Mouse (Mus musculus) MEL (cell line): ENCODE measurements around the gene Dpf2. TPM values are rescaled to one million over a fixed set of nuclear protein-coding genes. Genes with fewer than 3 reads are reported as not detected.

Source experiments
- DNase-seq: peaks from one replicate; pipeline ENCODE4 v3.0.0; 2011; ENCODE audit warnings: low read depth, low spot score
- H3K27ac ChIP-seq: 2 replicates; pipeline ENCODE4 v1.5.1; 2012; ENCODE audit warnings: low read depth, mild to moderate bottlenecking, control low read depth, low read length, moderate library complexity; ENCODE audit not compliant: control insufficient read depth
- H3K27me3 ChIP-seq, 2 experiments: fragments of 150-350 bp in 1 of 2; sonication (generic) in 1 of 2; 2 replicates each; pipeline ENCODE4 v1.6.1; 2012; ENCODE audit warnings: low read length in 2 of 2, mild to moderate bottlenecking in 2 of 2, improper control_type of control experiment in 1 of 2, moderate library complexity in 1 of 2; ENCODE audit not compliant: insufficient read depth in 2 of 2, control insufficient read depth in 1 of 2
- H3K36me3 ChIP-seq, 2 experiments: 2 replicates each; pipeline ENCODE4 v1.6.1; 2012 to 2014; ENCODE audit warnings: low read length in 2 of 2, improper control_type of control experiment in 1 of 2, inconsistent platforms in 1 of 2, mild to moderate bottlenecking in 1 of 2; ENCODE audit not compliant: insufficient read depth in 2 of 2, control insufficient read depth in 1 of 2
- H3K4me1 ChIP-seq, 2 experiments: fragments of 150-350 bp in 1 of 2; sonication (generic) in 1 of 2; 2 replicates each; pipeline ENCODE4 v1.6.1; 2012; ENCODE audit warnings: low read length in 2 of 2, improper control_type of control experiment in 1 of 2, mild to moderate bottlenecking in 1 of 2; ENCODE audit not compliant: insufficient read depth in 2 of 2, control insufficient read depth in 1 of 2
- H3K4me3 ChIP-seq, 2 experiments: fragments of 150-350 bp in 1 of 2; sonication (generic) in 1 of 2; 2 replicates each; pipeline ENCODE4 v1.5.1; 2012; ENCODE audit warnings: low read depth in 2 of 2, low read length in 2 of 2, mild to moderate bottlenecking in 2 of 2, moderate library complexity in 2 of 2, control low read depth in 1 of 2, improper control_type of control experiment in 1 of 2; ENCODE audit not compliant: control insufficient read depth in 1 of 2, insufficient read depth in 1 of 2
- H3K79me2 ChIP-seq: 2 replicates; pipeline ENCODE4 v1.6.1; 2012; ENCODE audit warnings: mild to moderate bottlenecking, low read length, moderate library complexity; ENCODE audit not compliant: control insufficient read depth, poor library complexity, insufficient read depth
- H3K9ac ChIP-seq: 2 replicates; pipeline ENCODE4 v1.6.1; 2012; ENCODE audit warnings: low read depth, mild to moderate bottlenecking, control low read depth, low read length, moderate library complexity; ENCODE audit not compliant: control insufficient read depth, poor library complexity, severe bottlenecking
- H3K9me3 ChIP-seq: fragments of 150-350 bp; sonication (generic); replicated peaks from 2 replicates; pipeline ENCODE4 v1.6.1; 2012; ENCODE audit warnings: mild to moderate bottlenecking, low read length, improper control_type of control experiment, moderate library complexity; ENCODE audit not compliant: insufficient read depth
- CHD1 ChIP-seq: IDR thresholded peaks from 2 replicates; pipeline ENCODE4 v1.6.1; 2012; ENCODE audit warnings: low read depth, mild to moderate bottlenecking, inconsistent platforms, low read length, improper control_type of control experiment
- CHD2 ChIP-seq: IDR thresholded peaks from 2 replicates; pipeline ENCODE4 v1.6.1; 2011; ENCODE audit warnings: low read length, improper control_type of control experiment
- CTCF ChIP-seq, 3 experiments: IDR thresholded peaks in 2 of 3; conservative IDR thresholded peaks in 1 of 3; 2 replicates each; pipeline ENCODE4 v1.5.1; 2011 to 2012; ENCODE audit warnings: low read length in 3 of 3, low read depth in 2 of 3, mild to moderate bottlenecking in 2 of 3, improper control_type of control experiment in 1 of 3, inconsistent platforms in 1 of 3, mixed read lengths in 1 of 3, moderate library complexity in 1 of 3; ENCODE audit not compliant: control insufficient read depth in 1 of 3, insufficient read depth in 1 of 3, poor library complexity in 1 of 3, severe bottlenecking in 1 of 3
- ELF1 ChIP-seq: IDR thresholded peaks from 2 replicates; pipeline ENCODE4 v1.6.1; 2014; ENCODE audit warnings: low read depth, mild to moderate bottlenecking, inconsistent platforms, low read length, improper control_type of control experiment, moderate library complexity
- EP300 ChIP-seq, 2 experiments: IDR thresholded peaks; 2 replicates each; pipeline ENCODE4 v1.6.1; 2011; ENCODE audit warnings: improper control_type of control experiment in 2 of 2, low read length in 2 of 2, low read depth in 1 of 2, mild to moderate bottlenecking in 1 of 2
- GABPA ChIP-seq: IDR thresholded peaks from 2 replicates; pipeline ENCODE4 v1.6.1; 2012; ENCODE audit warnings: low read depth, mild to moderate bottlenecking, inconsistent platforms, low read length, improper control_type of control experiment, moderate library complexity
- HCFC1 ChIP-seq: IDR thresholded peaks from 2 replicates; pipeline ENCODE4 v1.6.1; 2012; ENCODE audit warnings: low read depth, mild to moderate bottlenecking, inconsistent platforms, low read length, improper control_type of control experiment, moderate library complexity
- KAT2A ChIP-seq: conservative IDR thresholded peaks from 2 replicates; pipeline ENCODE4 v1.6.1; 2012; ENCODE audit warnings: low read depth, low read length, improper control_type of control experiment, inconsistent platforms
- MAX ChIP-seq: IDR thresholded peaks from 2 replicates; pipeline ENCODE4 v1.6.1; 2011; ENCODE audit warnings: low read length, improper control_type of control experiment
- MEF2A ChIP-seq: IDR thresholded peaks from 2 replicates; pipeline ENCODE4 v1.6.1; 2014; ENCODE audit warnings: low read depth, mild to moderate bottlenecking, inconsistent platforms, low read length, improper control_type of control experiment; ENCODE audit not compliant: poor library complexity, insufficient replicate concordance, severe bottlenecking; ENCODE audit errors: extremely low read depth
- MXI1 ChIP-seq: IDR thresholded peaks from 2 replicates; pipeline ENCODE4 v1.6.1; 2011; ENCODE audit warnings: mild to moderate bottlenecking, low read depth, low read length, improper control_type of control experiment
- MYC ChIP-seq: IDR thresholded peaks from 2 replicates; pipeline ENCODE4 v1.6.1; 2011; ENCODE audit warnings: low read depth, mild to moderate bottlenecking, low read length, improper control_type of control experiment, moderate library complexity
- NELFE ChIP-seq: IDR thresholded peaks from 2 replicates; pipeline ENCODE4 v1.6.1; 2011; ENCODE audit warnings: low read depth, low read length, improper control_type of control experiment
- POLR2AphosphoS2 ChIP-seq: IDR thresholded peaks from 2 replicates; pipeline ENCODE4 v1.6.1; 2011; ENCODE audit warnings: low read length, improper control_type of control experiment
- TBP ChIP-seq: IDR thresholded peaks from 2 replicates; pipeline ENCODE4 v1.8.0; 2011; ENCODE audit warnings: low read depth, low read length, improper control_type of control experiment
- TCF12 ChIP-seq: IDR thresholded peaks from 2 replicates; pipeline ENCODE4 v1.6.1; 2014; ENCODE audit warnings: low read depth, mild to moderate bottlenecking, inconsistent platforms, low read length, improper control_type of control experiment, moderate library complexity
- UBTF ChIP-seq: IDR thresholded peaks from 2 replicates; pipeline ENCODE4 v1.6.1; 2012; ENCODE audit warnings: low read depth, mild to moderate bottlenecking, inconsistent platforms, low read length, improper control_type of control experiment, moderate library complexity, borderline replicate concordance; ENCODE audit not compliant: insufficient read depth
- ZC3H11A ChIP-seq: IDR thresholded peaks from 2 replicates; pipeline ENCODE4 v1.6.1; 2012; ENCODE audit warnings: low read depth, mild to moderate bottlenecking, inconsistent platforms, low read length, improper control_type of control experiment
- ZNF384 ChIP-seq: IDR thresholded peaks from 2 replicates; pipeline ENCODE4 v1.6.1; 2012; ENCODE audit warnings: low read depth, mild to moderate bottlenecking, inconsistent platforms, low read length, improper control_type of control experiment
- polyA plus RNA-seq, 2 experiments: library from polyadenylated mRNA; stranded (reverse) in 1 of 2; unstranded in 1 of 2; fragments of >175 nt in 1 of 2; fragments of >200 nt in 1 of 2; gene quantifications; 2 replicates each; pipeline versions ENCODE4 v1.2.1 to v1.2.4; 2012; ENCODE audit warnings: low replicate concordance in 2 of 2, low read depth in 1 of 2; ENCODE audit not compliant: insufficient read length in 2 of 2, insufficient read depth in 1 of 2, missing spikeins in 1 of 2
- total RNA-seq: library from RNA; depleted of rRNA; stranded (reverse); fragments of 300-350 nt; gene quantifications from 2 replicates; pipeline ENCODE4 v1.2.3, GENCODE M21; 2012

Gene Dpf2
- total and polyA plus RNA-seq, 3 experiments, result 58.6 to 166 (median 133) TPM

- Histone ChIP-seq H3K9ac (peak overlapping the region; percentile 90), H3K4me1 (peaks cover 4 to 23% of the 10 kb centered on the region in 2 experiments), H3K9me3 (no peaks in the 10 kb centered on the region), H3K4me3 (peak overlapping the region; percentile 87 to 91), H3K27me3 (no peaks in the 10 kb centered on the region), H3K27ac (no peak overlapping the region; the same call in 1 of the 2 replicates), H3K79me2 (peaks cover 18% of the 10 kb centered on the region), H3K36me3 (peaks cover 0 to 14% of the 10 kb centered on the region in 2 experiments; a peak in 2 of 4 replicates)
- peak; percentile 26 for DNase-seq
- TF ChIP-seq NELFE (no peak), POLR2AphosphoS2 (no peak), TCF12 (no peak), UBTF (no peak), CHD2 (no peak), TBP (no peak), MAX (no peak), MYC (no peak), HCFC1 (no peak), ELF1 (no peak), MXI1 (no peak), EP300 (IDR thresholded peaks at IDR 0.05; ENCODE audit: low read depth in 1 of 2, low read length in 2 of 2) (no peak), ZNF384 (no peak), GABPA (no peak), CHD1 (no peak), ZC3H11A (no peak), CTCF (IDR thresholded peaks at IDR 0.05 in 2 of 3, conservative IDR thresholded peaks at IDR 0.05 in 1 of 3; ENCODE audit: control insufficient read depth in 1 of 3, insufficient read depth in 1 of 3, low read depth in 2 of 3, low read length in 3 of 3, poor library complexity in 1 of 3, severe bottlenecking in 1 of 3) (no peak)
These were observed 38.3 kb downstream of the Dpf2 start for GRCm38 (mm10) chr19:5874391-5874968.

- Histone ChIP-seq H3K36me3 (peaks cover 0 to 11% of the 10 kb centered on the region in 2 experiments; a peak in 2 of 4 replicates), H3K9me3 (no peaks in the 10 kb centered on the region), H3K27me3 (no peaks in the 10 kb centered on the region), H3K79me2 (peaks cover 6% of the 10 kb centered on the region; the same call in 1 of the 2 replicates), H3K9ac (no peak overlapping the region), H3K4me1 (peaks cover 2 to 16% of the 10 kb centered on the region in 2 experiments), H3K4me3 (no peak overlapping the region), H3K27ac (no peak overlapping the region)
- TF ChIP-seq KAT2A (no peak), MEF2A (no peak)
- DNase-seq, result no peak
These were observed 39.8 kb downstream of the Dpf2 start for GRCm38 (mm10) chr19:5872931-5873556.
